Mouse (Mus musculus): ENCODE results near the gene Hsf4. TPM values are rescaled to one million over a fixed set of nuclear protein-coding genes. Genes with fewer than 3 reads are reported as not detected.

Hsf4 gene
- polyA plus RNA-seq, 1 experiment from 2014 or later, result 0.25 TPM

DNA sequence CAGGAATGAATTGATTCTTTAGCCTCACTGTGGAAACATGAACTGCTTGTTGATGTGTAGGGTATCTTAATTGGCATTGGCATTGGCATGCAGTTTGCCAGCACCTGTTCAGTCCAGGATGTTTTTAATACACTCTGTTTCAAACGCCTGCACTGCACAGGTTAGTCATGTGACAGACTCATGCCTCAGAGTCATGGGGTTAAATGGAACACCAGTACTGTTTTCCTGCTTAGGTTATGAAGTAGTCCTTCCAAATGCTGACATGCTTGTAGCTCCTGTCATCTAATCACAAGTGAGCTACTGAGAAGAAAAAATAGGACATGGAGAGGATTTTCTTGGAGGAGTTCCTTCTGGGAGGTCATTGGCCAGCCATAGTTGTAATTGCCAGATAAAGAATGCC, 34.4 kb upstream of the Hsf4 start:
- 84% methylated on average over 1 of the region's 1 CpGs for WGBS
- Histone ChIP-seq H3K9ac (replicated peaks; ENCODE audit: low read depth, low read length) (no peak overlapping the region), H3K27me3 (replicated peaks; ENCODE audit: control insufficient read depth, insufficient read depth, low read length) (no peaks in the 10 kb centered on the region), H3K36me3 (ENCODE audit: control insufficient read depth, insufficient read depth) (peaks cover 12% of the 10 kb centered on the region), H3K4me1 (replicated peaks; ENCODE audit: control insufficient read depth, insufficient read depth, low read length) (no peaks in the 10 kb centered on the region), H3K4me2 (ENCODE audit: low read length) (no peak overlapping the region), H3K9me3 (ENCODE audit: control insufficient read depth, low read length) (no peaks in the 10 kb centered on the region), H3K4me3 (replicated peaks; ENCODE audit: low read length) (no peak overlapping the region), H3K27ac (ENCODE audit: low read length) (no peak overlapping the region)
- no peak for ATAC-seq

DNA sequence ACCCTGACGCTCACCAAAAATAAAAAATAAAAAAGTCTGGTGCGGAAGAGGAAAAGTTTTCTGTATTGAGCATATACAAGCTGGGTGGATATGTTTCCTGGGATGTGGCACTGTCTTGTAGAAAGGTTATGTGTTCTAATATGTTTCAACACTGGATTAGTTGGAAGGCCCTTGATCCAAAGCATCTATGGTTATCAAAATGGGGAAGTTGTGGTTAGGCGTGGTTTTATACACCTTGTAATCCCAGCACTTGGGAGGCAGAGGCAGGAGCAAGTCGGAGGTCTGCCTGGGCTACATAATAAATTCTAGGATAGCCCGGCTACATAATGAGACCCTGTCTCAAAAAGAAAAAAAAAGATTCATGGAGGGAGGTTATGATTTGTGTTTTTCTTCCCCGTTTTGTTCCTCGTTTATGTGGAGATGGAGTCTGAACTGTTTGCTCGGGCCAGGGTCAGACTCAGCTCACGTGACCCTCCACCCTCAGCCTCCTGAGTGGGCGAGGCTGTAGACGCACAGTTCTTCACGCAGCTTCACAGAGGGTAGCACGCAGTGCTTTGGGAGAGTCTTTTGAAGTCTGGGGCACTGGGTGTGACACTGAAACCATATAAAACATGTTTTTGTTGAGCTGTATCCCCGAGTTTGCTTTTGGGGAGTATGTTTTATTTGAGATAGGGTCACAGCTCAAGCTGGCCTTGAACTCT, 32.0 kb upstream of the Hsf4 start:
- 88% methylated on average over 14 of the region's 14 CpGs for WGBS
- Histone ChIP-seq H3K27ac (ENCODE audit: low read length) (no peak overlapping the region), H3K27me3 (replicated peaks; ENCODE audit: control insufficient read depth, insufficient read depth, low read length) (no peaks in the 10 kb centered on the region), H3K4me2 (ENCODE audit: low read length) (no peak overlapping the region), H3K9me3 (ENCODE audit: control insufficient read depth, low read length) (no peaks in the 10 kb centered on the region), H3K4me1 (replicated peaks; ENCODE audit: control insufficient read depth, insufficient read depth, low read length) (no peaks in the 10 kb centered on the region), H3K36me3 (ENCODE audit: control insufficient read depth, insufficient read depth) (peaks cover 22% of the 10 kb centered on the region), H3K9ac (replicated peaks; ENCODE audit: low read depth, low read length) (no peak overlapping the region), H3K4me3 (replicated peaks; ENCODE audit: low read length) (no peak overlapping the region)
- ATAC-seq, result no peak

DNA sequence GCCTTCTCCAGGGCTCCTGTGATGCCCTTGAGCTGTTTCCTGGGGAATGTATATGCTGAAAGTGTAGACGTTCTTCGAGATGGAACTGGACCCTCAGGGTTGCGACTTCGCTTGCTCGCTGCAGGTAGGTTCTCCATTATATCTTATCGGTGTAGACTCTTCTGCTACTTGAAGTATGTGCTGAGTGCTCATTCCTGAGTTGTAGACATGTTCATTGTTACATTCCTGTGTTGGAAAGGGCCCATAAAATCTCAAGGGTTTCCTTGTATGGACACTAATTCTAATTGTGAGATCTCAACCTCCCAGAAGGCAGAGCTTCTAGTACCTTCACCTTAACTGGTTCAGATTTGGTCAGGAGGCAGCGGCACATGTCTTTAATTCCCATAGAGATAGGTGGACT, 28.6 kb upstream of the Hsf4 start:
- 95% methylated on average over 7 of the region's 7 CpGs for WGBS
- no peak for ATAC-seq
- Histone ChIP-seq H3K9ac (replicated peaks; ENCODE audit: low read depth, low read length) (no peak overlapping the region), H3K27me3 (replicated peaks; ENCODE audit: control insufficient read depth, insufficient read depth, low read length) (no peaks in the 10 kb centered on the region), H3K27ac (ENCODE audit: low read length) (no peak overlapping the region), H3K4me2 (ENCODE audit: low read length) (no peak overlapping the region), H3K4me1 (replicated peaks; ENCODE audit: control insufficient read depth, insufficient read depth, low read length) (no peaks in the 10 kb centered on the region), H3K4me3 (replicated peaks; ENCODE audit: low read length) (no peak overlapping the region), H3K9me3 (ENCODE audit: control insufficient read depth, low read length) (no peaks in the 10 kb centered on the region), H3K36me3 (ENCODE audit: control insufficient read depth, insufficient read depth) (peaks cover 22% of the 10 kb centered on the region)

DNA sequence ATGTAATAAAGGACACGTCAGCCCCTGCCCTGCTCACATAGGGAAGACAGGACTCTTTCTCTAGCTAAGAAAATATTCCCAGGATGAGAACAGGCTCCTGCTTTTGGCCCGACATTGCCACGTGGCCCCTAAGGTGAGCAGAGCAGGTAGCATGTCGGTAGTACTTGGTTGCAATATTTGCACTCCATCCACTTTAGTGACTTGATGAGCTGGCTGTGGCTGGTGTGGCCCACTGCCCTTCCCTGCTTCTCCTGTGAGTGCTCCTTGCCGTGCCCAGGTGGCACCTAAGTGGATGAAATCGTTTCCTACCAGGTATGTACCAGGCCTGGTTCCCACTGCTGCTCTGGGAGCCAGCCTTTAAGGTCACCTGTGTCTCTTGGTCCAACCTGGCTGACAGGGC, 17.6 kb upstream of the Hsf4 start:
- no peak overlapping the region for H3K4me3 ChIP-seq (replicated peaks; ENCODE audit: low read length)
- H3K9ac ChIP-seq (replicated peaks; ENCODE audit: low read depth, low read length), result no peak overlapping the region
- H3K27me3 ChIP-seq (replicated peaks; ENCODE audit: control insufficient read depth, insufficient read depth, low read length), result 0 out of 2 replicates have a peak, but pooled peaks cover 8% of the 10 kb centered on the region
- H3K4me2 ChIP-seq (ENCODE audit: low read length), result no peak overlapping the region
- H3K27ac ChIP-seq (ENCODE audit: low read length), result no peak overlapping the region
- ATAC-seq, result no peak
- H3K36me3 ChIP-seq (ENCODE audit: control insufficient read depth, insufficient read depth), result peaks cover 12% of the 10 kb centered on the region
- no peaks in the 10 kb centered on the region for H3K9me3 ChIP-seq (ENCODE audit: control insufficient read depth, low read length)
- H3K4me1 ChIP-seq (replicated peaks; ENCODE audit: control insufficient read depth, insufficient read depth, low read length), result peaks cover 10% of the 10 kb centered on the region
- WGBS, result 92% methylated on average over 6 of the region's 6 CpGs

DNA sequence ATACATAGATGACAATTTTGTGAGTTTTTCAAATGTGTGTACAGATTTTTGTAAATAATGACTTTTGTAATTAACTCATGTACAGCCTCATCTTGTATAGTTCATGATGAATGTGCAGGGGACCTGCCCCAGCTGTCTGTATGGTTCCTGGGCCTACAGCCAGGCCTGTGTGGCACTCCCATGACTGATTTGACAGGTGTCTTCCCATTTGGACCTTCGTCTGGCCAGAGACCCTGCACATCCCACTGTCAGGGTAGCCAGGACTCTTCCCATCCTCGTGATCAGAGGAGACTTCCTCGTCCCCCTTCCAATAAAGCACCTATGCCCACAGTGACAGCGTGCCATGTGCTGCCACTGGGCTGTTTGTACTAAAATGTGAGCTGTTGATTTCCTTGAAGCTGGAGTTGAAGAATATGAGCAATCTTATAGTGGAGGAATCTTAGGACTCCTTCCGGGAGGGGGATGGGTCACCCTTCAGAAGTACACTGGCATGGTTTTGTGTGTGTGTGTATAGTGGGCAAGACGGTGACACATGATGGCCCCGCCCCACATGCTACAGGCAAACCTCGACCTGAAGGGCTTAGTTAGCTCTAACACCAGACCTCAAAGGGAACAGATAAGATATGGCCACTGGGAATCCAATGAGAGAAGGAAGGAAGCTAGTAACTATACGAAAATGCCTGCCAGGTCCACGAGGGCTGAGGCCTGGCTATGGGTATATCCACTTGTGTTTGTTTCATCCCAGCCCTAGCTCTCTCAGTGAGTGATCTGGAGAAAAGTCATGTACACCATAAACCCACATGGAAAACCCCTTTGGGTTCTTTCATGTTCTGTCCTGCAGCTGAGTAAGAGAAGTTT, 16.7 kb upstream of the Hsf4 start:
- no peak for ATAC-seq
- WGBS, result 91% methylated on average over 10 of the region's 10 CpGs
- peaks cover 11% of the 10 kb centered on the region for H3K27me3 ChIP-seq (replicated peaks; ENCODE audit: control insufficient read depth, insufficient read depth, low read length)

DNA sequence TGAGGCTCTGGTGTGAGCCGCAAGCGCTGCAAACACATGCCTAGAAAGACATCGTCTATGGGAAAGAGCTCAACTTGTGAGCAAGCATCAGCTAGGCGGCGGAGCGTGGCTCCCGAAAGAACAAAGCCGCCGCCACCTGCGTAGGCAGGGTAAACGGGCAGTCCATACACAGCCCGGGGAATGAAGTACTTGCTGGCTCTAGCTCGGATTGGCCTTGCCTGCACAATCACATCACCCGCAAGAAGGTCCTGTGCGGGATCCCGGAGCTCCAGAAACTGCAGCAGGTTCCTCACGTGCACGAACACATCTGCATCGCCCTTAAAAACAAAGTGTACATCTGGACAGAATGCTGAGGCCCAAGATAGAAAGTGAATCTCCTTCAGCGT, 15.8 kb upstream of the Hsf4 start:
- 29% methylated on average over 20 of the region's 20 CpGs for WGBS
- no peaks in the 10 kb centered on the region for H3K9me3 ChIP-seq (ENCODE audit: control insufficient read depth, low read length)
- H3K27ac ChIP-seq (ENCODE audit: low read length), result no peak overlapping the region
- H3K36me3 ChIP-seq (ENCODE audit: control insufficient read depth, insufficient read depth), result peaks cover 9% of the 10 kb centered on the region
- H3K4me1 ChIP-seq (replicated peaks; ENCODE audit: control insufficient read depth, insufficient read depth, low read length), result peaks cover 11% of the 10 kb centered on the region
- H3K4me3 ChIP-seq (replicated peaks; ENCODE audit: low read length), result peak overlapping the region; percentile 64
- peaks cover 20% of the 10 kb centered on the region for H3K27me3 ChIP-seq (replicated peaks; ENCODE audit: control insufficient read depth, insufficient read depth, low read length)
- ATAC-seq, result peak; percentile 39
- H3K4me2 ChIP-seq (ENCODE audit: low read length), result peak overlapping the region; percentile 98
- peak overlapping the region; percentile 78 for H3K9ac ChIP-seq (replicated peaks; ENCODE audit: low read depth, low read length)

More for the DNA sequence above, 16.7 kb upstream of the Hsf4 start:
- no peak overlapping the region for H3K4me2 ChIP-seq (ENCODE audit: low read length)
- H3K4me1 ChIP-seq (replicated peaks; ENCODE audit: control insufficient read depth, insufficient read depth, low read length), result peaks cover 10% of the 10 kb centered on the region
- no peak overlapping the region for H3K4me3 ChIP-seq (replicated peaks; ENCODE audit: low read length)
- H3K27ac ChIP-seq (ENCODE audit: low read length), result no peak overlapping the region
- H3K9me3 ChIP-seq (ENCODE audit: control insufficient read depth, low read length), result no peaks in the 10 kb centered on the region
- peaks cover 12% of the 10 kb centered on the region for H3K36me3 ChIP-seq (ENCODE audit: control insufficient read depth, insufficient read depth)
- no peak overlapping the region for H3K9ac ChIP-seq (replicated peaks; ENCODE audit: low read depth, low read length)

DNA sequence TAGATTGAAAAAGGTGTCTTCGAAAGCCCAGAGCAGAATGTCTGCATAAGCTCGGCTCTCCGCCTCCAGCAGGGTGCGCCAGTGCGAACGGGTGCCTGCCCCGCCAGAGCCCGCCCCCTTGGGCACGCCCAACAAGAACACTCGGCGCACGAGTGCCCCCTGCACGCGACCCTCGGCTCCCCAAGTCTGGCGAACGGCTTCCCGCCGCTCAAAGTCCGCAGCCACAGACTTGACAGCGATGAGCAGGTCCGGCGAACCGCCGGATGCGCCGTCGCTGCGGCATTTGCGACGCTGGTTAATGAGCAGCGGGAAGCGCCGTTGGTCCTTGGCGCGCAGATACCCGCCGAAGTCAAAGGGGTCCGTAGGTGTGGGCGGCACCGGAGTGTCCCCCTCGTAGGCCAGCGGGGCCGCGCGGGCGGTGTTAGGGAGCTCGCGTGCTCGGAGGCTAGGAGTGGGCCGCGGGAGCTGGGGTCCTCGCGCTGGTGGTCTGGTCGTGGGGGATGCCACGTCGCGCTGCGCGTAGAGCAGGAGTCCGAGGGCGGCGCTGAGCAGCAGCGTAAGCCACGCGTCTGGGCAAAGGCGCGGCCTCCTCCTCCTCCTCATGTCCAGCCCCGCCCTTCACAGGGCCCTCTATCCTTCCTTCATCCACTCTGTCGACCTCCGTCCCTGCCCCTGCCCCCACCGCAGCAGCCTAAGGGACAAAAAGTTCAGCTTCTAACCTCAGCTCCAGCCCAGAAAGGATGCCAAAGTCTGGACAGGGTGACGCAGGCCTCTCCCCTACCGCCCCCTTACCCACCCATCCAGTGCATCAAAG, 15.2 kb upstream of the Hsf4 start:
- peak overlapping the region; percentile 78 for H3K9ac ChIP-seq (replicated peaks; ENCODE audit: low read depth, low read length)
- peaks cover 26% of the 10 kb centered on the region for H3K27me3 ChIP-seq (replicated peaks; ENCODE audit: control insufficient read depth, insufficient read depth, low read length)
- ATAC-seq, result peak; percentile 88
- H3K9me3 ChIP-seq (ENCODE audit: control insufficient read depth, low read length), result no peaks in the 10 kb centered on the region
- peak overlapping the region; percentile 98 for H3K4me2 ChIP-seq (ENCODE audit: low read length)
- no peak overlapping the region for H3K27ac ChIP-seq (ENCODE audit: low read length)
- H3K4me3 ChIP-seq (replicated peaks; ENCODE audit: low read length), result peak overlapping the region; percentile 64
- H3K36me3 ChIP-seq (ENCODE audit: control insufficient read depth, insufficient read depth), result peaks cover 9% of the 10 kb centered on the region
- under 1% methylated on average over 72 of the region's 74 CpGs for WGBS
- H3K4me1 ChIP-seq (replicated peaks; ENCODE audit: control insufficient read depth, insufficient read depth, low read length), result peaks cover 17% of the 10 kb centered on the region

DNA sequence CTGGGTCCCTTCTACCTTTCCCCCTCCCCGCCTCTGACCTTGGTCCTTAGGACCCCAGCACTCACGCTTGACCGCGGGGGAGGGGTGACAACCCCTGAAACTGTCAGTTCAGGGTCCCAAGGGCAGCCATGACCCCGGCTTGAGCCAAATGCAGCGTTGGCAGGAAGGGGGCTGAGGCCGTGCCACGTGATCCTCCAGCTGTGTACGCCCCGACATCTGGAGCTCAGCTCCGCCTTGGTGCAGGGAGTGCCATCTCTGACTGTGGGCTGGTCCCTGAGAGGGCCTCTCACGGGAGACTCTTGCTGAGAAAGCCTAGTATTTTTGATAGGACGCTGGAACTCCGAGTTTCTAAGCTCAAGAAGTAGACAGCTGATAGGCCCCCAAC, 14.6 kb upstream of the Hsf4 start, which contains the start of gene B3gnt9:
Gene B3gnt9 (minus strand): TSS at position 188 of the 385 bp plus-strand sequence.
- H3K27ac ChIP-seq (ENCODE audit: low read length), result no peak within 1 kb of the TSS
- peak within 1 kb of the TSS; percentile 98 for H3K4me2 ChIP-seq (ENCODE audit: low read length)
- WGBS, result 3% methylated on average over 14 of the region's 14 CpGs
- H3K27me3 ChIP-seq (replicated peaks; ENCODE audit: control insufficient read depth, insufficient read depth, low read length), result peaks cover 30% of the 10 kb centered on the region
- peak within 1 kb of the TSS; percentile 78 for H3K9ac ChIP-seq (replicated peaks; ENCODE audit: low read depth, low read length)
- peaks cover 6% of the 10 kb centered on the region for H3K36me3 ChIP-seq (ENCODE audit: control insufficient read depth, insufficient read depth)
- no peak for ATAC-seq
- peaks cover 23% of the 10 kb centered on the region for H3K4me1 ChIP-seq (replicated peaks; ENCODE audit: control insufficient read depth, insufficient read depth, low read length)
- H3K9me3 ChIP-seq (ENCODE audit: control insufficient read depth, low read length), result no peaks in the 10 kb centered on the region
- peak within 1 kb of the TSS; percentile 64 for H3K4me3 ChIP-seq (replicated peaks; ENCODE audit: low read length)
